Mouse (Mus musculus) heart, postnatal 14 days (tissue): ENCODE measurements around the gene Ampd2. TPM values are rescaled to one million over a fixed set of nuclear protein-coding genes. Genes with fewer than 3 reads are reported as not detected.

Experiments used
- DNase-seq, 2 experiments: peaks; one replicate each; pipeline ENCODE4 v3.0.0; 2021 to 2022
- intact Hi-C: fragments of 180-260 bp; cut with DNase I; formaldehyde crosslinking; loops from one replicate; pipeline ENCODE4 v1.15.1; 2025
- total RNA-seq, 2 experiments: library from RNA; stranded (reverse); gene quantifications; 2 replicates each; pipeline ENCODE4 v1.2.3; 2021

Gene Ampd2
- total RNA-seq, 2 experiments from 2014 or later = 7.5 to 8.7 TPM

- DNase-seq = no peak
- intact Hi-C loops = no loop called here
Observed at GRCm38 (mm10) chr3:108025318-108025717, 61.1 kb downstream of the Ampd2 start.

Other genes starting within 250 kb of the Ampd2 start
- gene Eps8l3, start 209.4 kb downstream of the Ampd2 start, total RNA-seq = not detected
- 10 to 100 TPM; 44.6 to 47.6 TPM for gene Gstm5, start 190.8 kb downstream of the Ampd2 start, total RNA-seq
- 10 to 100 TPM; 38.0 to 43.9 TPM for gene Gstm7, start 154.8 kb downstream of the Ampd2 start, total RNA-seq
- 1 to 10 TPM; 1.8 to 2.2 TPM for gene Gstm6, start 142.9 kb downstream of the Ampd2 start, total RNA-seq
- gene Gstm3, start 117.4 kb downstream of the Ampd2 start, total RNA-seq = not detected
- 10 to 100 TPM; 53.0 to 70.5 TPM for gene Gstm2, start 100.2 kb downstream of the Ampd2 start, total RNA-seq
- gene Gstm1, start 68.7 kb downstream of the Ampd2 start, total RNA-seq = 100 to 1,000 TPM in 1 of 2 experiments, 10 to 100 TPM in 1; 94.2 to 113 TPM
- gene Gstm4, start 41.8 kb downstream of the Ampd2 start, total RNA-seq = 10 to 100 TPM in 1 of 2 experiments, 1 to 10 TPM in 1; 9.2 to 10.1 TPM
- gene Gnat2, start 6.1 kb upstream of the Ampd2 start, total RNA-seq = under 1 TPM in 1 of 2 experiments, not detected in 1; 0.34 TPM
- gene Gnai3, start 59.5 kb upstream of the Ampd2 start, total RNA-seq = 10 to 100 TPM; 25.0 to 30.2 TPM
- gene Gpr61, start 68.2 kb upstream of the Ampd2 start, total RNA-seq = not detected
- 10 to 100 TPM in 1 of 2 experiments, 1 to 10 TPM in 1; 9.0 to 10.1 TPM for gene Amigo1, start 99.7 kb upstream of the Ampd2 start, total RNA-seq
- gene Cyb561d1, start 114.6 kb upstream of the Ampd2 start, total RNA-seq = 1 to 10 TPM; 5.0 to 5.1 TPM
- gene Atxn7l2, start 124.3 kb upstream of the Ampd2 start, total RNA-seq = 1 to 10 TPM; 2.9 to 3.0 TPM
- gene Sypl2, start 140.0 kb upstream of the Ampd2 start, total RNA-seq = under 1 TPM; 0.36 to 0.46 TPM
- gene Psma5, start 170.3 kb upstream of the Ampd2 start, total RNA-seq = 10 to 100 TPM; 58.9 to 62.4 TPM
- gene Sort1, start 197.4 kb upstream of the Ampd2 start, total RNA-seq = 10 to 100 TPM; 19.8 to 24.1 TPM